ENCODE assay signal across 9 mouse cellular contexts in the genomic region with DNA sequence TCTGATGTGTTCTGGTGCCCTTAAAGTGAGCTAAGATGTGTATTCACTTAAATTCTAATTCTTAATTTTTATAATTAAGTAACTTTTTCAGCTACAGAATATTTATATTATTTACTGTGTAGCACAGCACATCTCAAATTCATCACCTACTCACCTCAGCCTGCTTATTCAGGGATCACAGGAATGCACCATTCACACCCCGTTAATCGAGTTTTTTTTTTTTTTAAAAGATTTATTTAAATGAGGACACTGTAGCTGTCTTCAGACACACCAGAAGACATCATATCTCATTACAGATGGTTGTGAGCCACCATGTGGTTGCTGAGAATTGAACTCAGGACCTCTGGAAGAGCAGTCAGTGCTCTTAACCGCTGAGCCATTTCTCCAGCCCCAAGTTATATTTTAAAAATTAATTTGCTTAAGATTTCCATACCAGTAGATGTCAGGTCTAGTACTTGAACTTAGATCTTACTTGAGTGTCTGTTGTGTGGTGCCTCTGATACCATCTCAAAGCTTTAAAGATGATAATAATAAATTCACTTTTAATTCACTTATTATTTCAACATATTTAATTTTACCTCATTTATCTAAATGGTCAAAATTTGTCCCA. TPM values are rescaled to one million over a fixed set of nuclear protein-coding genes. Genes with fewer than 3 reads are reported as not detected.
DNase-seq lines count a peak whose midpoint lies in the region; ATAC-seq and TF ChIP-seq lines count a peak whose summit lies in the region.
"Had no signal": no experiment of that assay in that cellular context is flagged by ENCODE, and none has a peak within 500 bp of the region (broad histone marks: within the 10 kb centered on the region; RNA-seq: fewer than 3 reads in every experiment).

No protein-coding gene starts in this region.

- ATAC-seq in megakaryocyte, adult 5-6 weeks (ENCODE audit: poor library complexity, severe bottlenecking) = no peak
- ATAC-seq in forebrain, embryonic 16.5 days = no peak
- no peak for ATAC-seq in liver, embryonic 14.5 days (ENCODE audit: insufficient read depth)
- ATAC-seq in stomach, postnatal 0 days (ENCODE audit: low FRiP score, low TSS enrichment) = no peak

- H3K27ac ChIP-seq in forebrain, embryonic 16.5 days (ENCODE audit: low read length) = no peak overlapping the region
- H3K27ac ChIP-seq in liver, embryonic 14.5 days = peak overlapping the region; percentile 43
- no peak overlapping the region for H3K27ac ChIP-seq in stomach, postnatal 0 days (replicated peaks)

- no peak for TF ChIP-seq EP300 in liver, embryonic 14.5 days (IDR thresholded peaks at IDR 0.05; ENCODE audit: low read depth)
- no peak for TF ChIP-seq EP300 in stomach, postnatal 0 days (optimal IDR thresholded peaks at IDR 0.05)

- H3K4me2 ChIP-seq in forebrain, embryonic 16.5 days (ENCODE audit: low read length) = peak overlapping the region; percentile 87
- H3K4me2 ChIP-seq in liver, embryonic 14.5 days (ENCODE audit: low read depth) = peak overlapping the region; percentile 77
- peak overlapping the region; percentile 95 for H3K4me2 ChIP-seq in stomach, postnatal 0 days (replicated peaks; ENCODE audit: low read depth)

- no peak overlapping the region for H3K9ac ChIP-seq in forebrain, embryonic 16.5 days (replicated peaks; ENCODE audit: low read depth, low read length)
- peak overlapping the region; percentile 99 for H3K9ac ChIP-seq in liver, embryonic 14.5 days (replicated peaks)
- no peak overlapping the region for H3K9ac ChIP-seq in stomach, postnatal 0 days (ENCODE audit: low read length)

- no peaks in the 10 kb centered on the region for H3K9me3 ChIP-seq in megakaryocyte, embryonic 14.5 days
- H3K9me3 ChIP-seq in forebrain, embryonic 16.5 days (ENCODE audit: control insufficient read depth, low read length) = no peaks in the 10 kb centered on the region
- no peaks in the 10 kb centered on the region for H3K9me3 ChIP-seq in liver, embryonic 14.5 days (ENCODE audit: control insufficient read depth, low read length)
- H3K9me3 ChIP-seq in stomach, postnatal 0 days (ENCODE audit: control insufficient read depth, low read length) = no peaks in the 10 kb centered on the region

- H3K27me3 ChIP-seq in megakaryocyte, embryonic 14.5 days (replicated peaks) = no peaks in the 10 kb centered on the region
- H3K27me3 ChIP-seq in forebrain, embryonic 16.5 days (replicated peaks; ENCODE audit: control insufficient read depth, insufficient read depth, low read length) = no peaks in the 10 kb centered on the region
- no peaks in the 10 kb centered on the region for H3K27me3 ChIP-seq in liver, embryonic 14.5 days (ENCODE audit: control insufficient read depth, insufficient read depth, low read length)
- no peaks in the 10 kb centered on the region for H3K27me3 ChIP-seq in stomach, postnatal 0 days (ENCODE audit: control insufficient read depth, insufficient read depth, low read length)

- peaks cover 59% of the 10 kb centered on the region for H3K4me1 ChIP-seq in megakaryocyte, embryonic 14.5 days
- peaks cover 8% of the 10 kb centered on the region for H3K4me1 ChIP-seq in forebrain, embryonic 16.5 days (replicated peaks; ENCODE audit: control insufficient read depth, insufficient read depth, low read length)
- H3K4me1 ChIP-seq in liver, embryonic 14.5 days (replicated peaks; ENCODE audit: control insufficient read depth in 2 of 2, insufficient read depth in 2 of 2, low read length in 1 of 2) = peaks cover 16 to 21% of the 10 kb centered on the region in 2 experiments
- H3K4me1 ChIP-seq in stomach, postnatal 0 days (replicated peaks; ENCODE audit: control insufficient read depth, insufficient read depth) = no peaks in the 10 kb centered on the region

- peaks cover 19% of the 10 kb centered on the region for H3K36me3 ChIP-seq in megakaryocyte, embryonic 14.5 days (replicated peaks; ENCODE audit: low read length)
- peaks cover under 1% of the 10 kb centered on the region; the same call in 1 of the 2 replicates for H3K36me3 ChIP-seq in forebrain, embryonic 16.5 days (ENCODE audit: control insufficient read depth, insufficient read depth)
- H3K36me3 ChIP-seq in liver, embryonic 14.5 days (replicated peaks; ENCODE audit: control insufficient read depth, insufficient read depth, low read depth) = peaks cover 18% of the 10 kb centered on the region
- H3K36me3 ChIP-seq in stomach, postnatal 0 days (ENCODE audit: control insufficient read depth, insufficient read depth, low read length) = no peaks in the 10 kb centered on the region

- DNase-seq in liver, embryonic 14.5 days (ENCODE audit: low read depth in 3 of 3, low spot score in 3 of 3) = no peak
- DNase-seq in stomach, postnatal 0 days (ENCODE audit: low spot score) = no peak
- DNase-seq in ovary, postnatal 10 days (ENCODE audit: low spot score) = no peak
- no peak for DNase-seq in layer of hippocampus, adult 9-11 months
- DNase-seq: cerebellum, adult 11 months; lung, postnatal 14 days had no signal

- 47% methylated on average over 3 of the region's 3 CpGs for WGBS in forebrain, embryonic 16.5 days
- WGBS in liver, embryonic 14.5 days (ENCODE audit: insufficient replicate concordance) = 28% methylated on average over 3 of the region's 3 CpGs
- WGBS in stomach, postnatal 0 days = 47% methylated on average over 3 of the region's 3 CpGs

- TF ChIP-seq CTCF in liver, embryonic 14.5 days (IDR thresholded peaks at IDR 0.05; ENCODE audit: low read depth) = no peak
- TF ChIP-seq CTCF in stomach, postnatal 0 days (IDR thresholded peaks at IDR 0.05; ENCODE audit: low read depth) = no peak

- H3K4me3 ChIP-seq in megakaryocyte, embryonic 14.5 days (replicated peaks) = peak overlapping the region; percentile 95
- H3K4me3 ChIP-seq in forebrain, embryonic 16.5 days (replicated peaks; ENCODE audit: low read length) = peak overlapping the region; percentile 3; the same call in 1 of the 2 replicates
- peak overlapping the region; percentile 97 to 98; a peak in 3 of 4 replicates for H3K4me3 ChIP-seq in liver, embryonic 14.5 days (ENCODE audit: insufficient read depth in 1 of 2, low read depth in 2 of 2, low read length in 2 of 2)
- no peak overlapping the region for H3K4me3 ChIP-seq in stomach, postnatal 0 days (ENCODE audit: low read depth, low read length)

RNA-seq across cellular contexts. Expression of a gene that starts 1.5 kb away (rescaled TPM):
- 0.47 TPM in 1 of 2 replicates, not detected in the other for polyA plus RNA-seq in megakaryocyte, embryonic 14.5 days (2012; ENCODE audit: insufficient read depth, low replicate concordance)
- 22.8 and 23.3 TPM in 2 replicates for total RNA-seq in megakaryocyte, adult 5-6 weeks (2015)
- total RNA-seq in megakaryocyte, adult 5-6 weeks (2017) = 18.0 and 27.4 TPM in 2 replicates
- polyA plus RNA-seq in forebrain, embryonic 16.5 days (2015; fragmentation: Nextera tagmentation; extraction: Ambion mirVana) = 8.2 and 8.3 TPM in 2 replicates
- 7.1 and 10.9 TPM in 2 replicates for polyA plus RNA-seq in liver, embryonic 14.5 days (2012; rRNA removed)
- 11.6 and 11.8 TPM in 2 replicates for polyA plus RNA-seq in liver, embryonic 14.5 days (2014; fragmentation: Nextera tagmentation; extraction: Ambion mirVana)
- polyA plus RNA-seq in stomach, postnatal 0 days (2015; fragmentation: Nextera tagmentation; extraction: Ambion mirVana) = 1.6 and 2.2 TPM in 2 replicates

RNA-seq across cellular contexts. Expression of a gene that starts 9.9 kb away (rescaled TPM):
- polyA plus RNA-seq in megakaryocyte, embryonic 14.5 days (2012; ENCODE audit: insufficient read depth, low replicate concordance) = 3.0 and 15.0 TPM in 2 replicates
- 87.6 and 93.5 TPM in 2 replicates for total RNA-seq in megakaryocyte, adult 5-6 weeks (2015)
- 121 and 127 TPM in 2 replicates for total RNA-seq in megakaryocyte, adult 5-6 weeks (2017)
- 15.8 and 22.0 TPM in 2 replicates for polyA plus RNA-seq in forebrain, embryonic 16.5 days (2015; fragmentation: Nextera tagmentation; extraction: Ambion mirVana)
- polyA plus RNA-seq in liver, embryonic 14.5 days (2012; rRNA removed) = 32.4 and 49.4 TPM in 2 replicates
- 81.1 and 84.2 TPM in 2 replicates for polyA plus RNA-seq in liver, embryonic 14.5 days (2014; fragmentation: Nextera tagmentation; extraction: Ambion mirVana)
- 13.2 and 13.6 TPM in 2 replicates for polyA plus RNA-seq in stomach, postnatal 0 days (2015; fragmentation: Nextera tagmentation; extraction: Ambion mirVana)

RNA-seq across cellular contexts. Expression of a gene that starts 51.3 kb away (rescaled TPM):
- polyA plus RNA-seq in megakaryocyte, embryonic 14.5 days (2012; ENCODE audit: insufficient read depth, low replicate concordance) = 0.44 TPM in 1 of 2 replicates, not detected in the other
- 9.7 and 11.4 TPM in 2 replicates for total RNA-seq in megakaryocyte, adult 5-6 weeks (2015)
- 10.4 and 11.4 TPM in 2 replicates for total RNA-seq in megakaryocyte, adult 5-6 weeks (2017)
- 24.9 and 27.2 TPM in 2 replicates for polyA plus RNA-seq in forebrain, embryonic 16.5 days (2015; fragmentation: Nextera tagmentation; extraction: Ambion mirVana)
- 6.1 and 7.5 TPM in 2 replicates for polyA plus RNA-seq in liver, embryonic 14.5 days (2012; rRNA removed)
- 12.5 and 14.2 TPM in 2 replicates for polyA plus RNA-seq in liver, embryonic 14.5 days (2014; fragmentation: Nextera tagmentation; extraction: Ambion mirVana)
- polyA plus RNA-seq in stomach, postnatal 0 days (2015; fragmentation: Nextera tagmentation; extraction: Ambion mirVana) = 18.6 and 20.5 TPM in 2 replicates
